Mouse (Mus musculus) MEL (cell line): Measurements from ENCODE around the gene Rnf19b. TPM values are rescaled to one million over a fixed set of nuclear protein-coding genes. Genes with fewer than 3 reads are reported as not detected.

Experiments
- DNase-seq: peaks from one replicate; pipeline ENCODE4 v3.0.0; 2011; ENCODE audit warnings: low read depth, low spot score
- H3K27ac ChIP-seq: 2 replicates; pipeline ENCODE4 v1.5.1; 2012; ENCODE audit warnings: low read depth, mild to moderate bottlenecking, control low read depth, low read length, moderate library complexity; ENCODE audit not compliant: control insufficient read depth
- H3K27me3 ChIP-seq, 2 experiments: fragments of 150-350 bp in 1 of 2; sonication (generic) in 1 of 2; 2 replicates each; pipeline ENCODE4 v1.6.1; 2012; ENCODE audit warnings: low read length in 2 of 2, mild to moderate bottlenecking in 2 of 2, improper control_type of control experiment in 1 of 2, moderate library complexity in 1 of 2; ENCODE audit not compliant: insufficient read depth in 2 of 2, control insufficient read depth in 1 of 2
- H3K36me3 ChIP-seq, 2 experiments: 2 replicates each; pipeline ENCODE4 v1.6.1; 2012 to 2014; ENCODE audit warnings: low read length in 2 of 2, improper control_type of control experiment in 1 of 2, inconsistent platforms in 1 of 2, mild to moderate bottlenecking in 1 of 2; ENCODE audit not compliant: insufficient read depth in 2 of 2, control insufficient read depth in 1 of 2
- H3K4me1 ChIP-seq, 2 experiments: fragments of 150-350 bp in 1 of 2; sonication (generic) in 1 of 2; 2 replicates each; pipeline ENCODE4 v1.6.1; 2012; ENCODE audit warnings: low read length in 2 of 2, improper control_type of control experiment in 1 of 2, mild to moderate bottlenecking in 1 of 2; ENCODE audit not compliant: insufficient read depth in 2 of 2, control insufficient read depth in 1 of 2
- H3K4me3 ChIP-seq, 2 experiments: fragments of 150-350 bp in 1 of 2; sonication (generic) in 1 of 2; 2 replicates each; pipeline ENCODE4 v1.5.1; 2012; ENCODE audit warnings: low read depth in 2 of 2, low read length in 2 of 2, mild to moderate bottlenecking in 2 of 2, moderate library complexity in 2 of 2, control low read depth in 1 of 2, improper control_type of control experiment in 1 of 2; ENCODE audit not compliant: control insufficient read depth in 1 of 2, insufficient read depth in 1 of 2
- H3K79me2 ChIP-seq: 2 replicates; pipeline ENCODE4 v1.6.1; 2012; ENCODE audit warnings: mild to moderate bottlenecking, low read length, moderate library complexity; ENCODE audit not compliant: control insufficient read depth, poor library complexity, insufficient read depth
- H3K9ac ChIP-seq: 2 replicates; pipeline ENCODE4 v1.6.1; 2012; ENCODE audit warnings: low read depth, mild to moderate bottlenecking, control low read depth, low read length, moderate library complexity; ENCODE audit not compliant: control insufficient read depth, poor library complexity, severe bottlenecking
- H3K9me3 ChIP-seq: fragments of 150-350 bp; sonication (generic); replicated peaks from 2 replicates; pipeline ENCODE4 v1.6.1; 2012; ENCODE audit warnings: mild to moderate bottlenecking, low read length, improper control_type of control experiment, moderate library complexity; ENCODE audit not compliant: insufficient read depth
- CTCF ChIP-seq, 3 experiments: IDR thresholded peaks in 2 of 3; conservative IDR thresholded peaks in 1 of 3; 2 replicates each; pipeline ENCODE4 v1.5.1; 2011 to 2012; ENCODE audit warnings: low read length in 3 of 3, low read depth in 2 of 3, mild to moderate bottlenecking in 2 of 3, improper control_type of control experiment in 1 of 3, inconsistent platforms in 1 of 3, mixed read lengths in 1 of 3, moderate library complexity in 1 of 3; ENCODE audit not compliant: control insufficient read depth in 1 of 3, insufficient read depth in 1 of 3, poor library complexity in 1 of 3, severe bottlenecking in 1 of 3
- GATA1 ChIP-seq: IDR thresholded peaks from 2 replicates; pipeline ENCODE4 v1.6.1; 2011; ENCODE audit warnings: low read depth, low read length, improper control_type of control experiment
- MAX ChIP-seq: IDR thresholded peaks from 2 replicates; pipeline ENCODE4 v1.6.1; 2011; ENCODE audit warnings: low read length, improper control_type of control experiment
- MAZ ChIP-seq: IDR thresholded peaks from 2 replicates; pipeline ENCODE4 v1.6.1; 2012; ENCODE audit warnings: low read depth, mild to moderate bottlenecking, inconsistent platforms, low read length, improper control_type of control experiment
- POLR2A ChIP-seq, 2 experiments: IDR thresholded peaks; 2 replicates each; pipeline ENCODE4 v1.6.1; 2011 to 2012; ENCODE audit warnings: low read length in 2 of 2, mild to moderate bottlenecking in 2 of 2, control low read depth in 1 of 2, improper control_type of control experiment in 1 of 2, low read depth in 1 of 2, moderate library complexity in 1 of 2; ENCODE audit not compliant: control insufficient read depth in 1 of 2, insufficient read depth in 1 of 2, poor library complexity in 1 of 2
- RAD21 ChIP-seq: IDR thresholded peaks from 2 replicates; pipeline ENCODE4 v1.6.1; 2011; ENCODE audit warnings: mild to moderate bottlenecking, low read depth, low read length, improper control_type of control experiment
- SMC3 ChIP-seq: IDR thresholded peaks from 2 replicates; pipeline ENCODE4 v1.6.1; 2011; ENCODE audit warnings: low read depth, low read length, improper control_type of control experiment
- TBP ChIP-seq: IDR thresholded peaks from 2 replicates; pipeline ENCODE4 v1.8.0; 2011; ENCODE audit warnings: low read depth, low read length, improper control_type of control experiment
- ZC3H11A ChIP-seq: IDR thresholded peaks from 2 replicates; pipeline ENCODE4 v1.6.1; 2012; ENCODE audit warnings: low read depth, mild to moderate bottlenecking, inconsistent platforms, low read length, improper control_type of control experiment
- ZNF384 ChIP-seq: IDR thresholded peaks from 2 replicates; pipeline ENCODE4 v1.6.1; 2012; ENCODE audit warnings: low read depth, mild to moderate bottlenecking, inconsistent platforms, low read length, improper control_type of control experiment
- polyA plus RNA-seq, 2 experiments: library from polyadenylated mRNA; stranded (reverse) in 1 of 2; unstranded in 1 of 2; fragments of >175 nt in 1 of 2; fragments of >200 nt in 1 of 2; gene quantifications; 2 replicates each; pipeline versions ENCODE4 v1.2.1 to v1.2.4; 2012; ENCODE audit warnings: low replicate concordance in 2 of 2, low read depth in 1 of 2; ENCODE audit not compliant: insufficient read length in 2 of 2, insufficient read depth in 1 of 2, missing spikeins in 1 of 2
- total RNA-seq: library from RNA; depleted of rRNA; stranded (reverse); fragments of 300-350 nt; gene quantifications from 2 replicates; pipeline ENCODE4 v1.2.3, GENCODE M21; 2012; rRNA removed

Gene Rnf19b
- total and polyA plus RNA-seq, 3 experiments: 26.3 to 30.0 TPM; not detected in 1

- no peaks in the 10 kb centered on the region for H3K9me3 ChIP-seq
- TF ChIP-seq RAD21 (peak; percentile 61), ZNF384 (no peak), MAZ (0 out of 2 replicates have a peak, but pooled peaks have one; percentile 29), SMC3 (peak; percentile 90), POLR2A (IDR thresholded peaks at IDR 0.05; ENCODE audit: control insufficient read depth in 1 of 2, insufficient read depth in 1 of 2, low read depth in 1 of 2, low read length in 2 of 2, poor library complexity in 1 of 2) (peak; percentile 24 to 42; a peak in 1 of 4 replicates), TBP (0 out of 2 replicates have a peak, but pooled peaks have one; percentile 39), GATA1 (no peak), MAX (no peak), ZC3H11A (peak; percentile 52), CTCF (IDR thresholded peaks at IDR 0.05 in 2 of 3, conservative IDR thresholded peaks at IDR 0.05 in 1 of 3; ENCODE audit: control insufficient read depth in 1 of 3, insufficient read depth in 1 of 3, low read depth in 2 of 3, low read length in 3 of 3, poor library complexity in 1 of 3, severe bottlenecking in 1 of 3) (peak; percentile 78 to 93 (median 87))
- TF ChIP-seq, all 39 proteins: peak for 7
- Histone ChIP-seq H3K4me3 (peak overlapping the region; percentile 61 to 62), H3K9ac (peak overlapping the region; percentile 78), H3K4me1 (peaks cover 18 to 32% of the 10 kb centered on the region in 2 experiments), H3K79me2 (peaks cover 3% of the 10 kb centered on the region; the same call in 1 of the 2 replicates), H3K27me3 (no peaks in the 10 kb centered on the region), H3K36me3 (peaks cover 0 to 25% of the 10 kb centered on the region in 2 experiments; a peak in 2 of 4 replicates), H3K27ac (0 out of 2 replicates have a peak overlapping the region, but pooled peaks have one; percentile 3)
- DNase-seq: peak; percentile 80
Measured at GRCm38 (mm10) chr4:129134799-129135585, 76.9 kb downstream of the Rnf19b start.

Other genes with a start within 250 kb of the Rnf19b start
- gene Trim62, start 174.7 kb upstream of the Rnf19b start, total RNA-seq: 0.07 and 0.12 TPM in 2 replicates
- 1 to 10 TPM in 1 of 2 experiments, not detected in 1; 1.2 TPM for gene Trim62, start 174.7 kb upstream of the Rnf19b start, polyA plus RNA-seq
- gene Azin2, start 95.8 kb upstream of the Rnf19b start, total RNA-seq: 0.39 and 0.42 TPM in 2 replicates
- gene Azin2, start 95.8 kb upstream of the Rnf19b start, polyA plus RNA-seq: 1 to 10 TPM in 1 of 2 experiments, not detected in 1; 2.3 TPM
- 263 and 330 TPM in 2 replicates for gene Ak2, start 66.3 kb upstream of the Rnf19b start, total RNA-seq
- 100 to 1,000 TPM in 1 of 2 experiments, not detected in 1; 366 TPM for gene Ak2, start 66.3 kb upstream of the Rnf19b start, polyA plus RNA-seq
- not detected in 2 replicates for gene Tmem54, start 47.3 kb downstream of the Rnf19b start, total RNA-seq
- not detected for gene Tmem54, start 47.3 kb downstream of the Rnf19b start, polyA plus RNA-seq
- gene Hpca, start 63.8 kb downstream of the Rnf19b start, total RNA-seq: 0.39 and 0.59 TPM in 2 replicates
- 1 to 10 TPM in 1 of 2 experiments, not detected in 1; 1.1 TPM for gene Hpca, start 63.8 kb downstream of the Rnf19b start, polyA plus RNA-seq
- 15.5 and 15.8 TPM in 2 replicates for gene Fndc5, start 78.7 kb downstream of the Rnf19b start, total RNA-seq
- gene Fndc5, start 78.7 kb downstream of the Rnf19b start, polyA plus RNA-seq: 100 to 1,000 TPM in 1 of 2 experiments, 10 to 100 TPM in 1; 35.9 to 123 TPM
- gene S100pbp, start 131.5 kb downstream of the Rnf19b start, total RNA-seq: 11.6 and 14.2 TPM in 2 replicates
- gene S100pbp, start 131.5 kb downstream of the Rnf19b start, polyA plus RNA-seq: 10 to 100 TPM in 1 of 2 experiments, not detected in 1; 28.3 TPM
- gene Yars, start 131.5 kb downstream of the Rnf19b start, total RNA-seq: 89.5 and 113 TPM in 2 replicates
- gene Yars, start 131.5 kb downstream of the Rnf19b start, polyA plus RNA-seq: 100 to 1,000 TPM; 179 to 539 TPM
- gene C77080, start 203.1 kb downstream of the Rnf19b start, total RNA-seq: 0.92 and 1.3 TPM in 2 replicates
- gene C77080, start 203.1 kb downstream of the Rnf19b start, polyA plus RNA-seq: 1 to 10 TPM in 1 of 2 experiments, not detected in 1; 6.9 TPM
- gene Sync, start 229.3 kb downstream of the Rnf19b start, total RNA-seq: 0.13 and 0.31 TPM in 2 replicates
- under 1 TPM in 1 of 2 experiments, not detected in 1; 0.43 TPM for gene Sync, start 229.3 kb downstream of the Rnf19b start, polyA plus RNA-seq